In genomic region chr1:161250604-161251416, GRCm38 (mm10) we compare ENCODE assay signal across 8 mouse cellular contexts. TPM values are rescaled to one million over a fixed set of nuclear protein-coding genes. Genes with fewer than 3 reads are reported as not detected.
DNase-seq lines count a peak whose midpoint lies in the region; ATAC-seq lines count a peak whose summit lies in the region.

Gene Prdx6, minus strand, starts transcription at chr1:161251219.

- ATAC-seq in intestine, embryonic 14.5 days (replicated peaks; ENCODE audit: low FRiP score, low TSS enrichment, low read depth): peak; percentile 94

- peak within 1 kb of the TSS; percentile 80 for H3K4me3 ChIP-seq in intestine, embryonic 14.5 days (ENCODE audit: low read depth, low read length)

- DNase-seq in adrenal gland, adult 8-10 months: peak; percentile 72
- peak; percentile 94 for DNase-seq in embryo, embryonic 11 days
- DNase-seq in gastrocnemius, postnatal 25 days: peak; percentile 85
- peak; percentile 89 for DNase-seq in intestine, embryonic 14.5 days (ENCODE audit: low spot score)
- peak; percentile 84 to 85 for DNase-seq in left cerebral cortex, postnatal 25 days (ENCODE audit: low spot score in 2 of 2)
- DNase-seq in mesoderm, embryonic 11.5 days (ENCODE audit: low read depth, low spot score): peak; percentile 88
- DNase-seq in right cerebral cortex, postnatal 25 days: peak; percentile 81
- peak; percentile 64 to 81 for DNase-seq in urinary bladder, postnatal 36 days (ENCODE audit: low spot score in 2 of 2)

- H3K4me2 ChIP-seq in intestine, embryonic 14.5 days (ENCODE audit: low read length): peak within 1 kb of the TSS; percentile 52

- H3K9me3 ChIP-seq in intestine, embryonic 14.5 days (ENCODE audit: control insufficient read depth, low read length): no peaks in the 10 kb centered on the region

- H3K36me3 ChIP-seq in intestine, embryonic 14.5 days (ENCODE audit: control insufficient read depth, insufficient read depth, low read length): peaks cover 13% of the 10 kb centered on the region

- H3K9ac ChIP-seq in intestine, embryonic 14.5 days (ENCODE audit: low read length): peak within 1 kb of the TSS; percentile 91

- no peaks in the 10 kb centered on the region for H3K27me3 ChIP-seq in intestine, embryonic 14.5 days (replicated peaks; ENCODE audit: control insufficient read depth, insufficient read depth, low read length)

- intact Hi-C loops in left cerebral cortex, postnatal 25 days (cut with DNase I): no loop called here

- under 1% methylated on average over 61 of the region's 66 CpGs for WGBS in intestine, embryonic 14.5 days

- peak within 1 kb of the TSS; percentile 64 for H3K27ac ChIP-seq in intestine, embryonic 14.5 days (ENCODE audit: low read depth)

- peaks cover 18% of the 10 kb centered on the region; the same call in 1 of the 2 replicates for H3K4me1 ChIP-seq in intestine, embryonic 14.5 days (replicated peaks; ENCODE audit: control insufficient read depth, insufficient read depth, low read length)

RNA-seq across cellular contexts. Expression of gene Prdx6, which starts in this region (rescaled TPM):
- 100 to 1,000 TPM; 240 to 766 (median 475) TPM for total RNA-seq in adrenal gland, adult 8-10 months (2022)
- total RNA-seq in gastrocnemius, postnatal 25 days (2021): 100 to 1,000 TPM in 1 of 2 experiments, 10 to 100 TPM in 1; 92.8 to 127 TPM
- polyA plus RNA-seq in intestine, embryonic 14.5 days (2014; fragmentation: Nextera tagmentation; extraction: Ambion mirVana): 518 and 523 TPM in 2 replicates
- 100 to 1,000 TPM; 321 to 335 TPM for total RNA-seq in left cerebral cortex, postnatal 25 days (2021)

Comparison
In these comparisons a context has a peak if more than half of its experiments do, and no peak if none do; other contexts are left out.
1. Peak in every context shown above with its lines: DNase-seq, ATAC-seq, H3K4me3 ChIP-seq and H3K27ac ChIP-seq.